Mouse (Mus musculus): Measurements from ENCODE around the gene Zfp1.

Gene Zfp1

DNA sequence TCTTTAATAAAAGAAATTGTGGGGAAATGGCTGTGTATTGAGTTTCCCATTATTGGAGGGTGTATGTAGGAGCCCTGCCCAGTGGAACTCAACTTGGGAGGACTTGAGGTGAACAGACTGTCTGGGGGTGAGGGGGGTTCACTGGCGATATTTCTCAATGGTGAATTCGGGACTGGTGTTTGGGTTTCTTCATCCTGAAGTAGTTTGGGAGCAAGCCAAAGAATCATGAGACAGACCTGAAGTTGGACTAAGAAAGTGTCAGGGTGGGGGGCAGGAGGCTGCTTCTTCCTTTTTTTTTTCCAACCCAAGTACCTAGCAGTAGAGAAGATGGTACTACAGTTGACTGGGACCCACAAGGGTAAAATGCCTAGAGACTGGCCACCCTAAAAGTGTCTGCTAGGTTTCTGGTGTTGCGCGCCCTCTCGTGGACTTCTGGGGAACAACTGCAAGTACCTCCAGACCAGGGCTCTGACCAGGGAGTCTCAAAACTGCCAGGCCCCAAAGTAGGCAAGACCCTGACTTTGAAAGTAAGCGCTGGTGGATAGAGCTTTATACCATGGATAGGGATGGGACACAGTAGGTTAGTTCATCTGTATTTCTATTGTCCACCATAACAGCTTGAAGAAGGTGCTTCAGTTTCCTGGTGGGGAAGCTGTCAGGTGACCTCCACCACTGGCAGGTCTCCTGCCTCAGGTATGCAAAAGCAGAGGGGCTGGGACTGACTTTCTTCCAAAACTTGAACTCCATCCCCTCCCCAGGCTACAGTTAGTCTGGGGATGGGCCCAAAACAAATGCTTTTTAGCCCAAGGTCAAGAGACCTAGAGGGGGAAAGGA lies 17.3 kb upstream of the Zfp1 start:
- DNase-seq (ENCODE audit: extremely low read depth, low read depth): peak; percentile 36

DNA sequence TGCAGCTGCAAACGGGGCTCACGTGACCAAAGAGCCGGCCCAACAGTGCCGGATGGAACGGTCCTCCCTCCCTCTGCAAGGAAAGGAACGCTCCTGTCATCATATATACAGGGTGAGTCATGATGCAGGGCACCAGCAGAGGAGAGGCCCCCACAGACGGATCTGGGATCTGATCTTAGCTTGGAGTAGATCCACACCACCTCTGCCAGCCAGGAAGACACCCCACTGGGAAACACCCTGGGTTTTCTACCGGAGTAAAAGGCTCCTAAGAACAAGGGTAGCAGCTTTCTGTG lies 16.7 kb upstream of the Zfp1 start:
- DNase-seq (ENCODE audit: extremely low read depth, low read depth): no peak

DNA sequence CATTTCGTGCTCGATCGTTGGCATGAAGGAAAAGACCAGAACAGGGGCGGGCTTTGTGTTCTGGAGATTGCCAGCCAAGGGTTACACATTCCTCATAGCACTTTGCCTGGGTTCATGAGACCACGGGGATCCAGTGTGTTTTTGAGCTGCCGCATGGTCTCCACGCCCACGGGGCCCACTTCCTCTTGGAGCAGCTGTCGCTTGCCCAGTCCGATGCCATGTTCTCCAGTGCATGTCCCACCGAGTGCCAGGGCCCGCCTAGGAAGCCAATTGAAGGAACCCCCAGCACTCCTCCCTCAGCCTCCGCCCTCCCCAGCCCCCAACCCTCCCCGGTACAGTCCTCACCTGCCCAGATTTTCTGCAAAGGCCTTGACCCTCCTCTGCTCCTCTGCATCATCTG lies 16.3 kb upstream of the Zfp1 start:
- no peak for DNase-seq (ENCODE audit: extremely low read depth, low read depth)

DNA sequence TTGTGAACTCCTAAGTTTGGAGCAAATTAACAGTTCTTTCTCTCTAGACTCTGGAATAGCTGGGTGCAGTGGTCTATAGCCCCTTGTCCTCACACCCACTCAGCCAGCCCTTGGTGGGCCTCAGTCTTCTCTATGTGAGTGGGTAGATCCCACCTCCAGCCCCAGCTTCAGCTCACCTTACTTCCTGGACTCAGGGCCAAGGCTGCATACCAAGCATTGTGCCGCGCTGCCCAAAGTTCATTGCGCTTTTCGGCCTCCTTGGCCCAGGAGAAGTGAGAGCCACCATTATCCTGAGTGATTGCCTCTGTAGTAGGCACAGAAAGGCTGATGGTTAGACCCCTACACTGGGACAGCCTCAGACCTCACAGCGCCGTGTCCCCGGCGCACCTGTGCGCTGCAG lies 15.3 kb upstream of the Zfp1 start:
- no peak for DNase-seq (ENCODE audit: extremely low read depth, low read depth)

DNA sequence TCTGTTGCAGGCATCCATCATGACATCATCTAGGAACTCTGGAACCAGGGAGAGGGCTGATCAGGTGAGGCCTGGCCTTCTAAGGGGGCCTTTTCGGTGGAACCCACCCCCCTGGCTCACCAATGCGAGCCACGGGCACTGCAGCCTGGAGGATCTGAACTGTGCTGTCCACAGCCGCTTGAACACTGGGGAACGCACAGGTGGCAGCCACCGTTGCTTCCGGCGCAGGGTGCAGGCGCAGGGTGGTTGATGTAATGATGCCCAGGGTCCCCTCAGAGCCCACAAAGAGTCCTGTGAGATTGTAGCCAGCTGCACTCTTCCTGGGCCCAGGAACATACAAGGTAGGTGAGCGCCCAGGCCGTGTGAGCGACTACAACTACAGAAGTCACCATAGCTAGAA lies 14.8 kb upstream of the Zfp1 start:
- DNase-seq (ENCODE audit: extremely low read depth, low read depth): no peak

DNA sequence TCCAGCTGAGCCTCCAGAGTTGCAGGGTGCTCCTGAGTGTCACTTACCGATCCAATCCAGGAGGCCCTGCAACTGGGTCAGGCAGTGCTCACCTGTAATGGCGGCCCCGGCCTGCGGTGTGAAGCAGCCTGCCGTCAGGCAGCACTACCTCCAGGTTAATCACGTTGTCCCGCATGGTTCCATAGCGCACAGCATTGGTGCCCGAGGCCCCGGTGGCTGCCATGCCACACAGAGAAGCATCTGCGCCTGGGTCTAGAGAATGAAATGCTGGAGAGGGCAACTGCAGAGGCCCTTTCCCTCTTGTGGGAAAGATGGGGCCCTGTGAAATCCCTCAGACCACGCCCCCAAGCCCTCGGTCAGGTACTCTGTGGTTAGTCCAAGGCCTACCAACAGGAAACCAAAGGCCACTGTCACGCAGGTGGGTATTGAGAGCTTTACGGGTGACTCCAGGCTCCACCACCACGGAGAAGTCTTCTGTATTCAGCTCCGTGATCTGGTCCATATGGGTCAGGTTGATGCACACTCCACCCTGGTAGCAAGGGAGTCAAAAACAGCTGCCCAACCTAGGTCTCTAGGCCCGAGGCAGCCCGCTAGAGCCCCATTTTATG lies 14.2 kb upstream of the Zfp1 start:
- DNase-seq (ENCODE audit: extremely low read depth, low read depth): no peak

DNA sequence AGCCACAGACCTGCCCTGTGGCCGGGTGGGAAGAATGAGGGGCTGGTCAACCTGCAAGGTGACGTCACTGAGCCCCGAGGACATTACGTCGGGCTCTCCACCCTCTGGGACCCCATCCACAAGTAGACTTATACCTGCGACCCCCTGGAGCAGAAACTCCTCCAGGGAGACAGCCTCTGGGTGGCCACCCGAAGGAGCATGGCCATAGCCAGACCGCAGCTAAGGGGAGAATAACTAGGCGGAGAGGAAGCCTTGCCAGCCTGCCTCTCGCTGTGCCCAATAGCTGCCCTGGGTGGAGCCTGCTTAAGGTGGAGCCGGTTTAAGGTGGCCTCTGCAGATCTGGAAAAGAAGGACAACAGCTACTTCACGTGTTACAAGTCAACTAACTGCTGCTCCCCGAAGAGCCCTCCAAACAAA lies 13.1 kb upstream of the Zfp1 start, which contains the start of gene Ldhd:
Ldhd (minus strand) TSS at position 270 of the 417 bp plus-strand sequence.
- DNase-seq (ENCODE audit: extremely low read depth, low read depth): no peak

DNA sequence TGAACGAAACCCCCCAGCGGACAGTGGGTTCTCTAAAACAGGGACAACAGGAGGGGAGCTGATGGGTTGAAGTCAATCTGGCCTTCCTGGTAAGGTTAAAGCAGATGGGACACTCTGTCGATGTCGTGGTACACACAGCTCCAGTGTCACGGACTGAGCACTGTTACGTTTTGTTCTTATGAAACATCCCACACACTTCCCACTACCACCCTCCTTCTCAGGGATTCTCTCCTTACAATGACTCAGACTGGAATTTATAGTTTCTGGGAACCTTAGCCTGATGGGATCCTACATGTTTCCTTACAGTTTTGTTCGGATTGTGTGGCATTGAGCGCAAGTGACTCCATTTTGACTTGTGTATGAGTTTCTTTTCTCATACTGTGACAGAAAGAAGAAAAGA lies 11.6 kb upstream of the Zfp1 start:
- DNase-seq (ENCODE audit: extremely low read depth, low read depth): no peak

DNA sequence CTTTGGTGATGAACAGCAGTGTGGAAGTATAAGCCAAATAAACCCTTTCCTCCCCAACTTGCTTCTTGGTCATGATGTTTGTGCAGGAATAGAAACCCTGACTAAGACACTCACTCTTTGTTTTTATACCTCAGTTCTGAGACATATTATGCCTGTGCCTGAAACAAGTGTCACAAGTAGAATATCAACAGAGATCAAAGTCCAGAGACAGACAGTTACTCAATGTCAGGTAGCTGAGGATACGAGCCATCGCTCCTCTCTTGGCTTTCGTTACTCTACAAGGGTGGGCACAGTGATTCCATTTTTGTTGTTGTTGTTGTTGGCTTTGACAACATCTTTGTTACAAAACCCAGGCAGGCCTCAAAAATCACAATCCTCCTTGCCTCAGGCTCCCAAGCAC lies 10.2 kb upstream of the Zfp1 start:
- DNase-seq (ENCODE audit: extremely low read depth, low read depth): no peak

DNA sequence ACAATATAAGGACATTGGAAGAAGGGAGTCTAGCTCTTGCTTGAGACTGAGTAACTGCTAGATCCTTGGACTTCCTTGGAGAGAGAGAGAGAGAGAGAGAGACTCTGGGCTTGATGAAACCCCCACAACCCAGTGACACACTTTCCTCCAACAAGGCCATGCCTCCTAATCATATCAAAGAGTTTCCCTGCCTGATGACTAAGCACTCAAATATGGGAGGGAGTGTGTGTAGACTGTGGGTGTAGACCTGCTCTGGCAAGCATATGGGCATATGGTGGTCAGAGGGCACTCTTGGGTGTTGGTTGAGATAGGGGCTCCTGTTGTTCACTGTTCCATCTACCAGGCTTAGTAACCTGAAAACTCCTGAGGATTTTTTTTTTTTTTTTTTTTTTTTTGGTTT lies 5.1 kb upstream of the Zfp1 start:
- peak; percentile 21 for DNase-seq (ENCODE audit: extremely low read depth, low read depth)

DNA sequence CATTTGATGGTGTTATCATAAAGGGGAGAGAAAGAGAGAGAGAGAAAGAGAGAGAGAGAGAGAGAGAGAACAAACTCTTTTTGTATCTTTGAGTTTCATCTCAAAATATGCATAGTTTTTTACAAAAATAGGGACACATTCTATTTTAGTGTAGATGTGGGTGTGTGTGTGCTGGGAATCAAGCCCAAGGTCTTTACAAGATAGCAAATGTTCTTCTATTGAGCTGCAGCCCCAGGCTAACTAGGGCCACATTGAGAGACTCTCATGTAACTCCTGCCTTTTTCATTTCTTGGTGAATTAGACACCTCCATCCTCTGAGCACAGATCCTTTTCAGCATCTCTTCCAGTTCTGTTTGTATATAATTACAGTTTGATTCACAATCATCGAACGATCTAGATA lies 2.1 kb upstream of the Zfp1 start:
- no peak for DNase-seq (ENCODE audit: extremely low read depth, low read depth)

DNA sequence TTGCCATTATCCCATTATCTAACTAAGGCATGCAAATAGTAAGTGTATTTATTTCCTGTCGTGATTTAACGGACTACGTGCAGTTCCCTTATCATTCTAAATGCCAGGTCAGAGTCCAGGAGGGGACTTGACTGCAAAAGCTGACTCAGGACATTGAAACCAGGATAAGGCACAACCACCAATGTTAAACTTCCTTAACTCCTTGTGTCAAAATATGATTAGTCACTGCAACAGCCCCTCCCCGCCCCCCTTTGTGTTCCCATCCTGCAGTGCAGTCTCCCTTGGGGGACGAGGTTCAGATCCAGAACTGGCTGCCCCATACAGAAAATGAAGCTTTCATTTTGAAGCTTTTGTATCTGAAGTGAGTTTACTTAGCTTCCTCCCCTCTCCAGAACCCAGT lies 705 bp upstream of the Zfp1 start:
- DNase-seq (ENCODE audit: extremely low read depth, low read depth): peak; percentile 75

DNA sequence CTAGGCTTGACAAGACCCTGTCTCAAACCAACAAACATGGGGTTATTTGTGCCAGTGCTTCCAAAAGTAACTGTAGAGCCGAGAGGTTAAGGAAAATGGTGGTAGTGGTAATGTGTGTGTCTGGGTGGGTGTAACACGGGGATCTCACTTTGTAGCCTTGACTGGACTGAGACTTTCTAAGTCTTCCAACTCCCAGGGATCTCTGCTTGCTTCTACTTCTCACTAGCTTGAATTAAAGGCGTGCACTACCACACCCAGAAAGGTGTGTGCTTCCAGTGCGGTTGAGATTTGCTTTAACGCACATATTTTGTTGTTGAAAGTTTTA lies 300 bp upstream of the Zfp1 start:
- DNase-seq (ENCODE audit: extremely low read depth, low read depth): no peak

DNA sequence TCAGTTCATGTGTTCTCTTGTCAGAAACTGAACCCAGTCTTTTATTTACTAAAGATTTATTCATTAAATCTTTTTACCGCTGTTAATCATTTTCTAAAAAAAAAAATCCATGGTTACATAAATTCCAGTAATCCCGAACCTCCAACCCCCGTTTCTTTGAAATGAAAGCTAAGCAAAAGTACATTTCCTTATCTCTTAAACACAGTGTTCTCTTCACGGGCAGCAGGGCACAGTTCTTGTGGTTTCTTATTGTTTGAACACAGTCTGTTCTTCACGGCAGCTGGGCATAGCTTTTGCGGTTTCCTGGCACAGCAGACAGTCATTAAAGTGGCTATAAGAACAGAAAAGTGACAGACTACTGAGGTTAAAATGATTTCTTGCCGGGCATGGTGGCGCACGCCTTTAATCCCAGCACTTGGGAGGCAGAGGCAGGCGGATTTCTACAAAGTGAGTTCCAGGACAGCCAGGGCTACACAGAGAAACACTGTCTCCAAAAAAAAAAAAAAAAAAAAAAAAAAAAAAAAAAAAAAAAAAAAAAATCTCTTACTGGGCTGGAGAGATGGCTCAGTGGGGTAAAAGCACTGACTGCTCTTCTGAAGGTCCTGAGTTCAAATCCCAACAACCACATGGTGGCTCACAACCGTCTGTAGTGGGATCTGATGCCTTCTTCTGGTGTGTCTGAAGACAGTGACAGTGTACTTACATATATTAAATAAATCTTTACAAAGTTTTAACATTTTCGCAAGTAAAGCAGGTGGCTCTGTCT lies 1.3 kb downstream of the Zfp1 start:
- peak; percentile 89 for DNase-seq (ENCODE audit: extremely low read depth, low read depth)

DNA sequence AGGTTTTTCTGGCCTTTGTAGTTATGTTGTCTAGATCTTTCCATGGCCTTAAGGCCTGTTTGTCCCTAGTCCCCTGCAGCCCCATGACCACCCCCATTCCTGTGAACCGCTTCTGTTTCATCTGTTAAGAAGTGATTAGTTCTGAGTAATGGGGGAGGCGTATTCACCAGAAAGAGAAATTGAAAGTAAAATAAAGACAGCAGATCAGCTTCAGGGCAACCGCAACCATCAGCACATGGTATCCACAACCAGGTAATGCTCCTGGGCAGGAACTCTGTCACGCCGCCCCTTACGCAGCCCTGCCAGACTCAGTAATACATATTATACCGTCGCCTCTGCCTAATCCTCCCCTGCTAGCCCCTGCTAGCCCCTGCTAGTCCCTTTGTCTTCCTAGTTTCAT lies 2.5 kb downstream of the Zfp1 start:
- no peak for DNase-seq (ENCODE audit: extremely low read depth, low read depth)

DNA sequence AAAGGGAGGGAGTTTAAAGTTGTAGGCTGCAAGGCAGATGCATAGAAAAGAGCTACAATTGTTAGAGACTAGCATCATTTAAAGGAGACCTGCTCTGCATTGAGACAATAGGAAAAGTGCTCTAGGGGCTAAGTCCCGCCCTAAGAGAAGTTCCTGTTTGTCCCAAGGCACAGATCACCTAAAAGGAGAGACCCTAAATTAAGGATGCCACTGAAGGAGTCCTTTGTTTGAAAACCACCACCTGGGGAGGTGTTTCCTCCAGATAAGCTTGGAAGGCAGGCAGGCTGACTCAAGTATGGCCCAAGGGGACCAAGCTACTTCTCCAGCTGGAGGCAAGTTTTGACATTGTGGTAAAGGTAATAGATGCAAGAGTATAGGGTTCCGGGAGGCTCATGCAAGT lies 5.6 kb downstream of the Zfp1 start:
- DNase-seq (ENCODE audit: extremely low read depth, low read depth): peak; percentile 33

DNA sequence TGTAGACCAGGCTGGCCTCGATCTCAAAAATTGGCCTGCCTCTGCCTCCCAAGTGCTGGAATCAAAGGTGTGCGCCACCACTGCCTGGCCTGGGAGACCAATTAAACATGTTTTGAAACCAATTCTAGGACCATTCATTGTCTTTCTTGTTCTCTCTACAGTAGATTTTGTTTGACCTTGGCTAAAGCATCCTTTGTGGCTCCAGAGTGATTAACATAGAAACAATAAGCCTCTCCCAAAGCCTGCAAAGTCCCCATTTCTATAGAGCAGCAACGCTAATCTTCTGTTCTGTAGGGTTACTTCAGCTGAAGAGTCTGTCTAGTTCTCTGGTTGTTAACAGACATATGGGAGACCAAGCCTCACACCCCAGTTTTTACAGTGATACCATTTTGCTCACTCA lies 7.5 kb downstream of the Zfp1 start:
- no peak for DNase-seq (ENCODE audit: extremely low read depth, low read depth)

DNA sequence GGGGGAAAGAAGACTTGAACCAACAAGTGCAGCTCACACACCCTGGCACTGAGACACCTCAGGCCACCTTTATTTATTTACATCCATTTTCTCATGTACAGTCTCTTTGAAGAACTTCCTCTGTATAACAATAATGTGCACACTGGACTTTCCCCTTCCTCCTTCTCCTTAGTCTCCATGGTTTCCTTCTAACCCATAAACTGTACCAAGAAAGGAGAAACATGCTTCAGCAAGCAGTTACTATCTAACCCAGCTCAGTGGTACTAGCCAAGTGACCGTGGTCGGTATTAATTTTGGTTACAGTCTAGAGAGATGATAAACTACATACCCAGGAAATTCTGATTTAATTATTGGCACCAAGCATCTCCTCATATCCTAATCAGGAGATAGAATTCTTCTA lies 10.3 kb downstream of the Zfp1 start:
- no peak for DNase-seq (ENCODE audit: extremely low read depth, low read depth)

DNA sequence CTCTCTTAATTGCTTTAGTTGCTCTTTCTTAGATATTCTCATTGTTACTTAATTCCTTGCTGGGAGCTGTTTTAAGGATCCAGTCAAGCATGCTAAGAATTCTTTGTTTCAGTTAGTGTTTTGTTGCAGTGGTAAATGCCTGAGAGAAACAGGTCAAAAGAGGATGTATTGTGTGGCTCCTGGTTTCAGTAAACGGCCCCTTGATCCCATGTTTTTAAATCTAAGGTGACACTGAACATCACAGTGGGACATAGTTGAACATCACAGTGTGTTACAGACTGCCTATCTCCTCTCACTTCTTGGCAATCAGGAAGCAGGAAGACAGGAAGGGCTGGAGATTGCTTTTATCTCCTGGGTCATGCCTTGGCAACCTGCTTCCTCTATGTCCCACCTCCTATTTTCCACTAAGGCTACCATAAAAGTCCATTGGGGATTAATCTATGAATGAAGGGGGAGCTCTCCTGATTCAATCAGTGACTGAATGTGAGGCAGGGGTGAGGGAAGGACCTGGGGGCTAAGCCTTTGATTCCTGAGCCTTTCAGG lies 14.2 kb downstream of the Zfp1 start:
- peak; percentile 20 for DNase-seq (ENCODE audit: extremely low read depth, low read depth)

DNA sequence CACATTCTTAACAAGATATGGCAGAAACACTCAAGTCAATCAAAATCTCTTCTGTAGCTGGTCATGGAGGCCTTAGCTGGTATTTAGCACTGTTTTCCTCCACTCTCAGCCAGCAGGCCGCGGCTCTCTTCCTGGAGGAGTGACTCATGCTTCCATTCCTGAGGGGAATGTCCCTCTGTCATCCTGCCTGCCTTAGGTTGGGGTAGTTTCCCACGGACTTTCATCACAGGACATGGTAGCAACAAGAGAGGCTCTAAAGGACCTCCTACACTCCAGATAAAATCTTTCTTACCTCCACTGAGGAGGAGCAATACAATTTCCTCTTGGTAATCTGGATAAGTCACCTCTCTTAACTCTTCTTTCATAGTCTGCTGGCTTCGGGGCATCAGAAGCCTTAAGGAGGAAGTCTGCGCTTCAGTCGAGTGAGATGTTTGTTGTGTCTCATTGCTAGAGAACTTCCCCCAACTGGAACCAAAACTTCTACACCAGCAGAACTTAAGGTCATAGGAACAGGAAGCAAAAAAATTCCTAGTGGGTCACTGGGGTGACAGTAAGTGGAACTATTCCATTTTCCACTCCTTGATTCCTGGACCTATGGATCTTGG lies 15.7 kb downstream of the Zfp1 start:
- no peak for DNase-seq (ENCODE audit: extremely low read depth, low read depth)

DNA sequence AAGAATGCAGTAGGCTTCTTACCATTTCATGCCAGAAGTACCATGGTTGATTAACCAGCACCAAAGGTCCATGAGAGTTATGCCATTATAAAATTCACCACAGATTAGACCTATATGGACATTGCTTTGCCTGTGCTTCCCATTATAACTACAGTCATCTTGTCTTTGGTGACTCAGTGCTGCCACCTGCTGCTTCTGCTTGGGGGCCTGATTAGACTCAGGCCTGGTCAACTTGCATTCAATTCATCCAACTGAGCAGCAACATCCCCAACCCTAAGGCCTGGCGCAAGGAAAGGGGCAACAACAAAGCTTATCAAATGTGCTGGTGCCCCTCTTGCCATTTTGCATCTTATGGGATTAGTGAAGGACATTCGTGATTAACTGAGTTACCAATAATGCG lies 19.3 kb downstream of the Zfp1 start:
- peak; percentile 46 for DNase-seq (ENCODE audit: extremely low read depth, low read depth)

DNA sequence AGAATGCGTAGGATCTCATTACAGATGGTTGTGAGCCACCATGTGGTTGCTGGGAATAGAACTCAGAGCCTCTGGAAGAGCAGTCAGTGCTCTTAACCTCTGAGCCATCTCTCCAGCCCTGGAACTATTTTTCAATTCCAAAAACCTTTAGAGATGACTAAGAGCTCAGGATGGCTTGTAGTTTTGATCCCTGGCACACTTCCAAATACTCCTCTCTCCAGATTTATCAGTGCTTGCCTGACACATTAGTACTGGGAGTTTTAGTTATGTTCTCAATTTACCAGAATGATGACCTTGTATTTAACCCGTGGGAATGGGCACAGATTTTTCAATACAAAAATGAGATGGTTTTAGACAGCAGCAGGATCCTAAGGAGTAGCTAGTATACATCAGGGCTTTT lies 23.6 kb downstream of the Zfp1 start:
- DNase-seq (ENCODE audit: extremely low read depth, low read depth): no peak

All from MEL-GATA-1-ER (cell line).